Mouse (Mus musculus) limb, embryonic 10.5 days (tissue): ENCODE measurements around the gene Ppil2. TPM values are rescaled to one million over a fixed set of nuclear protein-coding genes. Genes with fewer than 3 reads are reported as not detected.

ENCODE experiments used
- DNase-seq: peaks from one replicate; pipeline ENCODE4 v3.0.0-alpha.2; 2017; ENCODE audit warnings: low spot score
- H3K27ac ChIP-seq: fragments of 300-500 bp; sonication (generic); 2 replicates; pipeline ENCODE4 v1.5.1; 2016; ENCODE audit warnings: mild to moderate bottlenecking
- H3K27me3 ChIP-seq: fragments of 300-500 bp; sonication (generic); 2 replicates; pipeline ENCODE4 v1.6.1; 2016; ENCODE audit warnings: low read depth, mild to moderate bottlenecking; ENCODE audit not compliant: poor library complexity, severe bottlenecking
- H3K36me3 ChIP-seq: fragments of 300-500 bp; sonication (generic); 2 replicates; pipeline ENCODE4 v1.6.1; 2016; ENCODE audit warnings: mild to moderate bottlenecking, moderate library complexity
- H3K4me1 ChIP-seq: fragments of 300-500 bp; sonication (generic); 2 replicates; pipeline ENCODE4 v1.6.1; 2016
- H3K4me3 ChIP-seq: fragments of 300-500 bp; sonication (generic); 2 replicates; pipeline ENCODE4 v1.5.1; 2016; ENCODE audit warnings: mild to moderate bottlenecking, moderate library complexity
- H3K9me3 ChIP-seq: fragments of 300-500 bp; sonication (generic); replicated peaks from 2 replicates; pipeline ENCODE4 v1.6.1; 2016; ENCODE audit warnings: mild to moderate bottlenecking
- WGBS: fragments of 180-500 bp; shearing (Covaris S2); methylation state at CpG from one replicate; pipeline ENCODE4 v1.1.7; 2016; 5-methylcytosine and 5-hydroxymethylcytosine counted together
- polyA plus RNA-seq: library from polyadenylated mRNA; unstranded; fragments of >200 nt; fragmentation: Nextera tagmentation; extraction: Ambion mirVana; gene quantifications from 2 replicates; pipeline ENCODE4 v1.2.1, GENCODE M21; 2016

Gene Ppil2
- polyA plus RNA-seq, 1 experiment from 2014 or later: 172 TPM

- H3K36me3 ChIP-seq: peaks cover 99% of the 10 kb centered on the region
Measured at GRCm38 (mm10) chr16:17085636-17086035, 25.4 kb downstream of the Ppil2 start.

GRCm38 (mm10) chr16:17082121-17082792 lies 28.8 kb downstream of the Ppil2 start:
- no peaks in the 10 kb centered on the region for H3K27me3 ChIP-seq
- peaks cover 97% of the 10 kb centered on the region for H3K36me3 ChIP-seq
- DNase-seq: no peak
- H3K4me1 ChIP-seq: no peaks in the 10 kb centered on the region
- H3K4me3 ChIP-seq: no peak overlapping the region
- 90% methylated on average over 6 of the region's 6 CpGs for WGBS
- no peaks in the 10 kb centered on the region for H3K9me3 ChIP-seq
- H3K27ac ChIP-seq: no peak overlapping the region

More at GRCm38 (mm10) chr16:17085636-17086035, 25.4 kb downstream of the Ppil2 start:
- H3K4me1 ChIP-seq: no peaks in the 10 kb centered on the region
- H3K4me3 ChIP-seq: no peak overlapping the region
- no peak overlapping the region for H3K27ac ChIP-seq
- WGBS: 97% methylated on average over 4 of the region's 4 CpGs
- no peak for DNase-seq
- H3K27me3 ChIP-seq: no peaks in the 10 kb centered on the region
- no peaks in the 10 kb centered on the region for H3K9me3 ChIP-seq

- peaks cover 96% of the 10 kb centered on the region for H3K36me3 ChIP-seq
- DNase-seq: no peak
- WGBS: 94% methylated on average over 7 of the region's 7 CpGs
- H3K27me3 ChIP-seq: no peaks in the 10 kb centered on the region
- H3K9me3 ChIP-seq: no peaks in the 10 kb centered on the region
- no peak overlapping the region for H3K27ac ChIP-seq
- no peaks in the 10 kb centered on the region for H3K4me1 ChIP-seq
- no peak overlapping the region for H3K4me3 ChIP-seq
Measured at GRCm38 (mm10) chr16:17078101-17078500, 33.0 kb downstream of the Ppil2 start.

- no peak for DNase-seq
- H3K4me1 ChIP-seq: 0 out of 2 replicates have a peak, but pooled peaks cover under 1% of the 10 kb centered on the region
- H3K36me3 ChIP-seq: peaks cover 94% of the 10 kb centered on the region
- no peak overlapping the region for H3K27ac ChIP-seq
- no peak overlapping the region for H3K4me3 ChIP-seq
- H3K9me3 ChIP-seq: no peaks in the 10 kb centered on the region
- no peaks in the 10 kb centered on the region for H3K27me3 ChIP-seq
Measured at GRCm38 (mm10) chr16:17076869-17077268, 34.2 kb downstream of the Ppil2 start.

- no peak overlapping the region for H3K27ac ChIP-seq
- peaks cover 92% of the 10 kb centered on the region for H3K36me3 ChIP-seq
- no peak overlapping the region for H3K4me3 ChIP-seq
- H3K9me3 ChIP-seq: no peaks in the 10 kb centered on the region
- H3K4me1 ChIP-seq: peaks cover 4% of the 10 kb centered on the region
- 99% methylated on average over 2 of the region's 2 CpGs for WGBS
- H3K27me3 ChIP-seq: no peaks in the 10 kb centered on the region
- no peak for DNase-seq
Measured at GRCm38 (mm10) chr16:17076301-17076700, 34.8 kb downstream of the Ppil2 start.

- H3K36me3 ChIP-seq: peaks cover 67% of the 10 kb centered on the region
Measured at GRCm38 (mm10) chr16:17073000-17073399, 38.1 kb downstream of the Ppil2 start.

GRCm38 (mm10) chr16:17070716-17071115 lies 40.3 kb downstream of the Ppil2 start:
- Histone ChIP-seq H3K4me3 (peak overlapping the region; percentile 91), H3K27me3 (no peaks in the 10 kb centered on the region), H3K27ac (peak overlapping the region; percentile 98), H3K36me3 (peaks cover 44% of the 10 kb centered on the region), H3K9me3 (no peaks in the 10 kb centered on the region), H3K4me1 (peaks cover 19% of the 10 kb centered on the region)
- DNase-seq: peak; percentile 47
- 58% methylated on average over 6 of the region's 6 CpGs for WGBS

More at GRCm38 (mm10) chr16:17073000-17073399, 38.1 kb downstream of the Ppil2 start:
- Histone ChIP-seq H3K27me3 (no peaks in the 10 kb centered on the region), H3K4me1 (peaks cover 19% of the 10 kb centered on the region), H3K9me3 (no peaks in the 10 kb centered on the region), H3K27ac (no peak overlapping the region), H3K4me3 (no peak overlapping the region)
- WGBS: 92% methylated on average over 7 of the region's 7 CpGs
- no peak for DNase-seq

DNA sequence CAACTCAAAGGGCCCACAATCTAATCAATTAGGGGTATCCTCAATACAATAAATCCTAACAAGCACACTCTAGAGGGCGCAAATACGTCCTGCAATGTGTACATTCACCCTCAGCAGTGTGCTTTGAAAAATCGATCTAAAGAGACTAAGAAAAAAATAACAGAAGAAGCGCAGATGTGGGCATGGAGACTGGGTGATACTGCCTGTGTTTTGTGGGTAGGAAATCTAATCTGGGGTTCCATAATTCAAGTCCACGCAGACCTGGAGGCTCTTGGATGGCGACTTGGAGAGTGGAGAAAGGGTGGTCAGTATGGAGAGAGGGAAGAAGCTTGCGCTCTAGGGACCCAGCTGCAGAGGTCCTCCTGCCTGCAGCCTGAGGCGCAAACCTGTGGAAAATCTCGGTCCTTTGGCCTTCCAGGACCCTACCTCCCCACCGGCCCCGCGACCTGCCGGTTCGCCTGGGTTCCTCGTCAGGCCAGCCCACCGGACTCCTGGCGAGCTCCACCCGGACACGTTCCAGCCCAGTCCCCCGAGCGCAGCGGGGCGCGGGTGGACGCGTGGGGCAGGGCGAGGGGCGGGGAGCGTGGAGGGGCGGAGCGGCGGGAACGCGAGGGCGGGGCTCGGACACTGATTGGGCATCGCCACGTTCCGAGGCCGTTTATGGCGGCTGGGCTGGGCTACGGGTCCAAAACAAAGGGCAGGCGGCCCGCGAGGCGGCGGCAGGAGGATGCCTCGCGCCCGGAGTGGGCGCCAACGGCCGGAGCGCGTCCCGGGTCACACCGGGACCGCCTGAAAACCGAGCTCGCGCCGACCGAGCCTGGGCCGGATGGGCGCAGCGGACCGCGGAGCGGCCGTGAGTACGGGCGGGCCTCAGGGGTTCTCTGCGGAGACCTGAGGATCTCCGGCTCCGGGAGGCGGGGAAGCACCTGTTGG lies 41.3 kb downstream of the Ppil2 start, which contains the start of gene Ypel1:
Gene Ypel1, plus strand, starts transcription at position 186 of the 933 bp plus-strand sequence.
- Histone ChIP-seq H3K27ac (peak within 1 kb of the TSS; percentile 98), H3K4me1 (peaks cover 19% of the 10 kb centered on the region), H3K4me3 (peak within 1 kb of the TSS; percentile 91), H3K27me3 (no peaks in the 10 kb centered on the region), H3K36me3 (peaks cover 34% of the 10 kb centered on the region), H3K9me3 (no peaks in the 10 kb centered on the region)
- DNase-seq: peak; percentile 95
- under 1% methylated on average over 76 of the region's 76 CpGs for WGBS

DNA sequence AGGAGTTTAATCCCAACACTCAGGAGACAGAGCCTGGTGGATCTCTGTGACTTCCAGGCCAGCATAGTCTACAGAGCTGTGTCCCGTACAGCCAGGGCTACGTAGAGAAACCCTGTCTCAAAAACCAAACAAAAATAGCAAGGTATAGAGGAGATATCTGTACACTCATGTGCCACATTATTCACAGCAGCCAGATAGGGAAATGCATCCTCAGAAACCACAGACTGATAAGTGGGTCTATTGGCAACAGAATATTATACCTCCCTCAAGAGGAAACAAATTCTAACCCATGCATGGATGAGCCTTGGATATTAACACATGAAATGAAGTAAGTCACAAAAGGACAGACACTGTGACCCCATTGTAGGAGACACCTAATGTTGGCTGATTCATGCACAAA lies 43.5 kb downstream of the Ppil2 start:
- H3K4me3 ChIP-seq: no peak overlapping the region
- no peak overlapping the region for H3K27ac ChIP-seq
- H3K4me1 ChIP-seq: peaks cover 19% of the 10 kb centered on the region
- peaks cover 14% of the 10 kb centered on the region for H3K36me3 ChIP-seq
- no peaks in the 10 kb centered on the region for H3K9me3 ChIP-seq
- WGBS: 93% methylated on average over 2 of the region's 2 CpGs
- no peaks in the 10 kb centered on the region for H3K27me3 ChIP-seq
- DNase-seq: no peak

- Histone ChIP-seq H3K27ac (no peak overlapping the region), H3K27me3 (no peaks in the 10 kb centered on the region), H3K4me3 (no peak overlapping the region), H3K4me1 (no peaks in the 10 kb centered on the region), H3K36me3 (no peaks in the 10 kb centered on the region), H3K9me3 (no peaks in the 10 kb centered on the region)
- 73% methylated on average over 1 of the region's 1 CpGs for WGBS
- no peak for DNase-seq
Measured at GRCm38 (mm10) chr16:17062338-17062737, 48.7 kb downstream of the Ppil2 start.

DNA sequence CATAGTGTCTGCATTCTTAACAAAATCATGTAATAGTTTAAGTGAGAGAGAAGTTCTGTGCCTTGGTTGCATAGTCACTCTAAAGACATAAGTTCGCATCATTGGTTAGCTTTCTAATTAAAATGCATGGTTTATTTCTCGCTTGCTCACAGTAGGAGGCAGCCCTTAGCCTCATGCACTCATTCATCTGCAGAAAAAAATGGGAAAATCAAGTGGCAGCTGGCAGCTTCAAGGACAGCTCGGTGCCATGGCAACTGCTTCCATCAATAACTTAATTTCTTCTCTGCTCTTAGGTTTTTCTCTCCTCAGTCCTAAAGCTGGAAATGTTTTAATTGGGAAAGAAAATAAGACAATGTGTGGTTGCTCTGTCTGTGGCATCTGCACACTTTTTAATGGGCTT lies 55.5 kb downstream of the Ppil2 start:
- Histone ChIP-seq H3K9me3 (no peaks in the 10 kb centered on the region), H3K27ac (no peak overlapping the region), H3K36me3 (0 out of 2 replicates have a peak, but pooled peaks cover 3% of the 10 kb centered on the region), H3K27me3 (no peaks in the 10 kb centered on the region), H3K4me1 (peaks cover 3% of the 10 kb centered on the region; the same call in 1 of the 2 replicates), H3K4me3 (no peak overlapping the region)
- WGBS: 81% methylated on average over 3 of the region's 3 CpGs
- no peak for DNase-seq

DNA sequence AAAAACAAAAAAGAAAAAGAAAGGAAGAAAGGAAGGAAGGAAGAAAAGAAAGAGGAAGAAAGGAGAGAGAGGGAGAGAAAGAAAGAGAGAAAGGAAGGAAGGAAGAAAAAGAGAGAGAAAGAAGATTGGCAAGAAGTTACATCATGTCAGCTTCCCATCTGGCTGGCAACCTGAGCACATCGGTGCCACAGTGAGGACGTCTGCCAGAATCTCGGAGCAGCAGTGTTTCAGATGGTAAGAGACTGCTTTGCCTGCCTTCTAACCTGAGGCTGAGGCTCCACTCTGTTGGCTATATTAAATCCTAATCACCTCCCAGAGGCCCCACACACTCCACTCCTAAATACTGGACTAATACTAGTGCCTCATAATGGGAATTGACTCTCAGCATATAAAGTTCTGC lies 57.2 kb downstream of the Ppil2 start:
- Histone ChIP-seq H3K36me3 (peaks cover 17% of the 10 kb centered on the region), H3K27me3 (no peaks in the 10 kb centered on the region), H3K4me1 (peaks cover 3% of the 10 kb centered on the region; the same call in 1 of the 2 replicates), H3K9me3 (no peaks in the 10 kb centered on the region), H3K27ac (no peak overlapping the region), H3K4me3 (no peak overlapping the region)
- DNase-seq: no peak
- WGBS: 81% methylated on average over 3 of the region's 3 CpGs

GRCm38 (mm10) chr16:17052087-17052486 lies 59.0 kb downstream of the Ppil2 start:
- no peak overlapping the region for H3K27ac ChIP-seq
- DNase-seq: no peak
- no peak overlapping the region for H3K4me3 ChIP-seq
- H3K36me3 ChIP-seq: peaks cover 35% of the 10 kb centered on the region
- H3K27me3 ChIP-seq: no peaks in the 10 kb centered on the region
- H3K4me1 ChIP-seq: peaks cover 3% of the 10 kb centered on the region; the same call in 1 of the 2 replicates
- 81% methylated on average over 7 of the region's 7 CpGs for WGBS
- H3K9me3 ChIP-seq: no peaks in the 10 kb centered on the region
